Comparison of ENCODE assay signal across 8 mouse cellular contexts in the genomic region with DNA sequence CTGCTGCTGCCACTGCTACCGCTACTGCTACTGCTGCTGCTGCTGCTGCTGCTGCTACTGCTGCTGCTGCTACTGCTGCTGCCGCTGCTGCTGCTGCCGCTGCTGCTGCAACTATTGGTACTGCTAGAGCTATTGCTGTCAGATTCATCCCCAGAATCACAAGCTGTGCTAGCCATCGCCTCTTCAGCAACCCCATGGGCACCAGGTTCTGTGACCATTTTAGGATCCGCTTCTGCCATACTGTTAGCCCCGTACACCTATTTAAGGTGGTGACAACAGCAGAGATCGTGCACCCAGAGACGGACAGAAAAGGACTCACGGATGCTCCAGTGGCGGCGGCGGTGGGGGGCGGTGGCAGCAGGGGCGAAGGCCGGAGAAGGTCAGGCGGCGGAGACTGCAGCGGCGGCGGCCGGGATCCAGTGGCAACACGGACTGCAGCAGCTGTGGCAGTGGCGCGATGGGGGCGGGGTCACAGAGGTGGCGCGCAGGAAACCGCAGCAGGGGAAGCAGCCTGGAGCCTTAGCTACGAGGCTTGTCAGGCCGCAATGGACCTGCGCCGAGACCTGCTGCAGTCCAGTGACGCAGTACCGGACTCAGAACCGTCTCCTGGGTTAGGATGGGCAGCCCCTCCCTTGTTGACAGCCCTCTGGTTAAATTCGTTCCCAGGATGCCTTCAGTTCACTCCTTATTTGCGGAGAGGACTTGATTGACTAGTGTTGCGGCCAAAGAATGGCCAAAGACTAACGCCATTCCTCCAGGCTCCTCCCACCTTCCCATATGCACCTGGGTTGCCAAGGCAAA. TPM values are rescaled to one million over a fixed set of nuclear protein-coding genes. Genes with fewer than 3 reads are reported as not detected.
DNase-seq lines count a peak whose midpoint lies in the region; ATAC-seq and TF ChIP-seq lines count a peak whose summit lies in the region.

A gene (minus strand): TSS at position 621 of the 801 bp plus-strand sequence.

- no peaks in the 10 kb centered on the region for H3K36me3 ChIP-seq in hindbrain, embryonic 14.5 days (replicated peaks; ENCODE audit: control insufficient read depth, insufficient read depth)
- no peaks in the 10 kb centered on the region for H3K36me3 ChIP-seq in lung, postnatal 0 days (ENCODE audit: insufficient read depth, low read length)

- WGBS in hindbrain, embryonic 14.5 days = 9% methylated on average over 39 of the region's 39 CpGs
- WGBS in lung, postnatal 0 days = 5% methylated on average over 29 of the region's 39 CpGs

- H3K27ac ChIP-seq in hindbrain, embryonic 14.5 days = peak within 1 kb of the TSS; percentile 90
- H3K27ac ChIP-seq in lung, postnatal 0 days (ENCODE audit: low read length) = no peak within 1 kb of the TSS

- ATAC-seq in common myeloid progenitor, adult 5-6 weeks (replicated peaks; ENCODE audit: low read depth, poor library complexity, severe bottlenecking) = peak; percentile 98
- peak; percentile 100 for ATAC-seq in hindbrain, embryonic 14.5 days (ENCODE audit: low FRiP score)
- ATAC-seq in lung, postnatal 0 days = peak; percentile 93

- H3K27me3 ChIP-seq in hindbrain, embryonic 14.5 days (ENCODE audit: control insufficient read depth, insufficient read depth, low read length) = no peaks in the 10 kb centered on the region
- no peaks in the 10 kb centered on the region for H3K27me3 ChIP-seq in lung, postnatal 0 days (replicated peaks; ENCODE audit: insufficient read depth, low read length)

- H3K9me3 ChIP-seq in hindbrain, embryonic 14.5 days (ENCODE audit: control insufficient read depth, low read length) = no peaks in the 10 kb centered on the region
- H3K9me3 ChIP-seq in lung, postnatal 0 days (ENCODE audit: low read length) = no peaks in the 10 kb centered on the region

- H3K9ac ChIP-seq in hindbrain, embryonic 14.5 days = peak within 1 kb of the TSS; percentile 76
- H3K9ac ChIP-seq in lung, postnatal 0 days (replicated peaks; ENCODE audit: low read depth) = no peak within 1 kb of the TSS

- no peak for TF ChIP-seq CTCF in lung, postnatal 0 days (IDR thresholded peaks at IDR 0.05)

- H3K4me1 ChIP-seq in hindbrain, embryonic 14.5 days (replicated peaks; ENCODE audit: control insufficient read depth, insufficient read depth, low read length) = no peaks in the 10 kb centered on the region
- no peaks in the 10 kb centered on the region for H3K4me1 ChIP-seq in lung, postnatal 0 days (ENCODE audit: insufficient read depth, low read depth, low read length)

- DNase-seq in adipocyte (ENCODE audit: low spot score) = peak; percentile 11
- DNase-seq in frontal cortex, postnatal 36 days (ENCODE audit: low spot score in 2 of 2) = peak; percentile 65 to 83
- peak; percentile 76 for DNase-seq in hindbrain, embryonic 14.5 days (ENCODE audit: low spot score)
- DNase-seq in layer of hippocampus, postnatal 14 days (ENCODE audit: low spot score in 2 of 2) = peak; percentile 64 to 87
- DNase-seq in lung, postnatal 0 days (ENCODE audit: low spot score) = peak; percentile 74
- peak; percentile 56 for DNase-seq in ovary, postnatal 36 days (ENCODE audit: low spot score)
- DNase-seq in thymus, postnatal 4 days = peak; percentile 28

- H3K4me2 ChIP-seq in hindbrain, embryonic 14.5 days (replicated peaks) = peak within 1 kb of the TSS; percentile 49
- H3K4me2 ChIP-seq in lung, postnatal 0 days (replicated peaks; ENCODE audit: low read depth, low read length) = peak within 1 kb of the TSS; percentile 55

- H3K4me3 ChIP-seq in hindbrain, embryonic 14.5 days (replicated peaks; ENCODE audit: low read length) = peak within 1 kb of the TSS; percentile 60
- H3K4me3 ChIP-seq in lung, postnatal 0 days (ENCODE audit: low read depth, low read length) = peak within 1 kb of the TSS; percentile 42

- TF ChIP-seq EP300 in lung, postnatal 0 days (IDR thresholded peaks at IDR 0.05) = no peak

RNA-seq across cellular contexts. Expression of the gene that starts here (rescaled TPM):
- 2.4 TPM in 1 of 2 replicates, not detected in the other for total RNA-seq in common myeloid progenitor, adult 5-6 weeks (2017)
- polyA plus RNA-seq in hindbrain, embryonic 14.5 days (2014; fragmentation: Nextera tagmentation; extraction: Ambion mirVana) = 71.2 and 86.6 TPM in 2 replicates
- 10 to 100 TPM; 42.1 to 47.6 TPM for total RNA-seq in layer of hippocampus, postnatal 14 days (2021)
- 1.1 and 1.2 TPM in 2 replicates for polyA plus RNA-seq in lung, postnatal 0 days (2015; fragmentation: Nextera tagmentation; extraction: Ambion mirVana)

Comparison
In these comparisons a context has a peak if more than half of its experiments do, and no peak if none do; other contexts are left out.
1. RNA of the gene that starts here (total RNA-seq): 42.1 to 47.6 TPM in layer of hippocampus, postnatal 14 days; 2.4 TPM in common myeloid progenitor, adult 5-6 weeks; every median in the first group is over 10 times any median in the second.
2. RNA of the gene that starts here (polyA plus RNA-seq): 71.2 to 86.6 TPM in hindbrain, embryonic 14.5 days; 1.1 to 1.2 TPM in lung, postnatal 0 days; every median in the first group is over 10 times any median in the second.
3. DNase-seq: peak in every context shown above with its lines; median percentile 76 in hindbrain, embryonic 14.5 days; 76 in layer of hippocampus, postnatal 14 days; 74 in frontal cortex, postnatal 36 days; 74 in lung, postnatal 0 days; 56 in ovary, postnatal 36 days; 28 in thymus, postnatal 4 days; 11 in adipocyte.
4. Peak in every context shown above with its lines, with median percentiles within 50 percentile points of each other: ATAC-seq.